Mouse (Mus musculus): Measurements from ENCODE around the gene Rtl3.

Gene Rtl3

GRCm38 (mm10) chrX:106840409-106840808, at the start of gene Rtl3:
Gene Rtl3 (minus strand): TSS chrX:106840644.
- no peak for DNase-seq (ENCODE audit: low spot score in 2 of 2)

DNA sequence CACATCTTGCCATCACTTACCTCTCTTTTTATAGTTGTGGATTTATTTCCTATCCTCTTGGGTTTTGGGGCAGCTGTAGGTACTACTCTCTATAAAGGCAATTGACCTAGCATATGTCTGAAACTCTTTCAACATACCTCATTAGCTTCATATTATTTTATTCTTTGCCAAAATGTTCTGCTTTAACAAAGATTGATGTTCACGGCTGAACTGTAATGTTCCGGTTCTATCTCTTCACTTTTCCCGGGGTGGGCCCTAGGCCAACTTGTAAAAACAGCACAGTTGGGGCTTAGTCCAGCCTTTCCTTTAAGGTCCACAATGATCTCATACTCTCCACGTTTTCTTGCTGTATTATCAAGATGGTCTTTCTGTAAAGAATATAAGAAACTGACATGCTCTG, 31.9 kb upstream of the Rtl3 start:
- no peak for DNase-seq (ENCODE audit: low spot score in 2 of 2)

- DNase-seq (ENCODE audit: low spot score in 2 of 2), result no peak
These were observed 31.4 kb upstream of the Rtl3 start for GRCm38 (mm10) chrX:106871894-106872293.

- no peak for DNase-seq (ENCODE audit: low spot score in 2 of 2)
These were observed 31.0 kb upstream of the Rtl3 start for GRCm38 (mm10) chrX:106871426-106871825.

DNA sequence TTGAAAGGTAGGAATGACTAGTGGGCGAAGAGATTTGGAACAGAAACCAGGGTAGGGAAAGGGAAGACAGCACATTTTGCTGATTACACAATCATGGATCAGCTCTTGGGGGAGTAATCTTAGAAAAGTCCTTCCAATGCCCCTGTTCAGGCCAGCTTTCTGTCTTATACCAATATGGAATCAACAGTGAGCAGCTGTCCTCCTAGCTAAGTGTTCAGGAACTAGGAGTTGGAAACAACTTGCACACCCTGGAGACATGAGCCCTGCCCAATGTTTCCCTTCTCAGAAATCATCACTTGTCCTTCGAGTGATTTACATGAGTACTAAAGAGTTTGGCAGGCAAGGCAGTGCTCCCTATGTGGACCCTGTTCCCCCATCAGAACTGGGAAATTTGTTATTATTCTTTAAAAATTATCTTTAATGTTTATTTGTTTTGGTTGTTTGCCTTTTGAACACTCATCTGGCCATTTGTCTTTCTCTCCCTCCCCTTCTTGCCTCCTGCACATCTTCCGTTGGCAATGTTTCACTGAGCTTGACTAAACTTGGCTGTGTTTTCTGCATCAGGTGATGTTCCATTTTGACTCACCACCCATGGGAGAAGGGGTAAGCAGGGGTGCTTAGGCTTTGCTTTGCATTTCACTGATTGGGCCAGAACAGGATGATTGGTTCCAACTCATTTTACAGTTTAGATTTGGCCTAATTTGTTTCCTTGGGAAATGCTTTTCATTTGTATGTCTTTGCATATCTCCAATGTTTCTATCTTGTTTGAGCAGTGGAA, 13.3 kb upstream of the Rtl3 start:
- DNase-seq (ENCODE audit: low spot score in 2 of 2), result no peak

DNA sequence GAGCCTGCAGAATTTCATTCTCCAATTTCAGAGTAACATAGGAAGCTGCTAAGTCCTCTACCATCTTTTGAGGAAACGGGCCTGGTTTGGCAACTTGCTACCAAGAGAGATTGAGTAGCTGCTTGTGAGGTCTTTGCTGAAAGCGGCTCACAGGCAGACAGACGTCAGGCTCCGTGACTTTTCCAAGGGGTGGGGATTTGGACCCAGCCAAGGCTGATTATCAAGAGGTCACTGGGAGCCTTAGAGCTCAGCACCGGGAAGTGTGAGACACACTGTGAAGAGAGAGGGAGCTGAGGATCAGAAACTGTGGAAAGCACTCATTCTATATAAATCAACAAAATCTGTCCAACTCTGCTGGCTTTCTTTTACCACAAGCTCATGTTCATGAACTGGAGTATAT, 853 bp downstream of the Rtl3 start:
- DNase-seq (ENCODE audit: low spot score in 2 of 2), result peak in 1 of 2 experiments; percentile 12

DNA sequence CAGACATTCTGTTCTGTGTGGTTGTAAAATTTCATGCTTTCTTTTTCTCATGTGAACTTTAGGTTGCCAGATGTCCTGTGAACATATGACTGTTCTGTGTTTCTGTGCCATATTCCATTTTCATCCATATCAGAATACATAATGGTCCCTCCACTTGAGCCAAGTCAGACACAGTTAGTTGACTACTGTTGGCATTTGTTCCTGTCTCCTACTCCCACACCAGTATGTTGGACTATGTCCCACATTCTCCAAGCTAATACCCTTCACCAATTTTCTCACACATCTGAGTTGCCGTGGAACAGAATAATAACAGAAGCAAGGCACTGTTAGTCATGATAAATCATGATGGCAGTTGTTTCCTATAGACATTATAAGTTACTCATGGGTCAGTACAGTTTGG, 9.9 kb downstream of the Rtl3 start:
- DNase-seq (ENCODE audit: low spot score in 2 of 2), result no peak

GRCm38 (mm10) chrX:106809560-106810226, 30.8 kb downstream of the Rtl3 start:
- DNase-seq (ENCODE audit: low spot score in 2 of 2), result no peak

DNA sequence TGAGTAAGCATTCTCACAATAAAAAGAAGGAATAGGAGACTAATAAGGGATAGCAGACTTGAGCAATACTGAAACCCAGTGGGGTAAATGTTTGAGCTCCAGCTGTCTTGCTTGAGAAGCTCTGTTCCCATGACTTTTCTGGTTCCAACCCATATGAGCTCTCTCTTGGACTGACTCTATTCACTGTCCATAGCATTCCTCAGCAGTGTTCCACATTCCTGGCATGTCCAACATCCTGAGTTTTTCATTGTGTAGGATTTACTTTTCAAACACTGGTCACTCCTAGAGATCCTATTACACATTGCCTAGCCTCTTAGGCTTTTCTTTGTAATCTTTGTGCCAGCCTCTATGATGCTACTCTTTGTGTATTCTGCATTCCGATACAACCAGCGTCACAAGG, 36.1 kb downstream of the Rtl3 start:
- DNase-seq (ENCODE audit: low spot score in 2 of 2), result no peak

- DNase-seq (ENCODE audit: low spot score in 2 of 2), result no peak
These were observed 45.8 kb downstream of the Rtl3 start for GRCm38 (mm10) chrX:106794686-106795085.

Data from urinary bladder, adult 18-20 months (tissue).